Mouse (Mus musculus): ENCODE data around the gene Spdye4a. TPM values are rescaled to one million over a fixed set of nuclear protein-coding genes. Genes with fewer than 3 reads are reported as not detected.

The Spdye4a gene
- total RNA-seq (2023), result not detected

DNA sequence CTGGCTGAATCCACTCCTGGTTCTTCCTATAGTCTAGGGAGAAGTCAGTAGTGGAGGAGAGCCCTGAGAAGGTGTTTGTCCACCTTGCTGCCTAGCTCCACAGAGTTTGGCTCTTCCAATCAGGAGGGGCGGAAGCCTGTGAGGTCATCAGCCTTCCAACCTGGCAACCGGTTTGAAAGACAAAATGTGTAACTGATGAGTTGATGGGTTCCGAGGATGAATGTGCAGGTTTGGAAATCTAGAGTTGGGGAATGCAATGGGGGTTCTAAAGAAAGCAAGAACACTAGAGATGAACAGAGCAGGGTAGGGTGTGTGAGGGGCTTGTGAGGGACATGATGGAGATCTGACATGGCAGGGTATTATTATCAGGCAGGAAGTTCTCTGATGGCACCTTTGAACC, at the start of gene Spdye4a:
Gene Spdye4a, minus strand, starts transcription at position 101 of the 400 bp plus-strand sequence.

DNA sequence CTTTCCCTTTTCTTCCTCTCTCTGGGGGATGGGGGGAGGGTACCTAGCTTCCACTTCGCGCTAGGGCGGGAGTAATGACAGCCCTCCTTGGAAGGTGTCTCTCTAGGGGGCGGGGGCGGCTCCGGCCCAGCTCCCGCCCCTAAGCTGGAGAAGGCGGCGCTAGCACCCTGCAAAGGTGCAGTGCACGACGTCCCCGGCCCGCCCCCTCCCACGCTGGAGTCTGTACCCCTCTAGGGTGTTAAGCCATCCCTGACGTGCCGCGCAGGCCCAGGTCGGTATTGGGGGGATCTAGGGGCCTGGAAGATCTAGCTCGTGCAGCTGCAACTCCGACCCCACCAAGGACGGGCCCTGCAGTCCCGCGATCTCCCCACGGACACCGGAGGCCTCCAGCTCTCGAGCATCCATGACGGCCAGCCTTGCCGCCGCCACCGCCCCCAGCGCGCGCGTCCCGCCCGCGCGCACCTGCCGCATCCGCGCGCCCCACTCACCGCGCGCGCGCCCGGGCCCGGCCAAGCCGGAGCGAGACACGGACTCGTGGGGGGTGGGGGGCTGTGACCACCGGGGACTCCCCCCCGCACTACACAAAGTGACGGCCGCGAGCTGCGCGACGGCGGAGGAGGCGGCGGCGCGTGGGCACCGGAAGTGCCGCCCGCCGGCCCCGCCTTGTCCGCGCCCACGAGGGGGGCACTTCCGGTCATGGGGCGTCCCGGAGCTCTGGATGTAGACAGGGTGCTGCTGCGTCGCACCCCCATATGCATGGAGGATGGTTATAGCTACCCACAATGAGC, 42.9 kb upstream of the Spdye4a start, which contains the start of gene Zfp316:
Gene Zfp316, minus strand, starts transcription at position 660 of the 788 bp plus-strand sequence.

DNA sequence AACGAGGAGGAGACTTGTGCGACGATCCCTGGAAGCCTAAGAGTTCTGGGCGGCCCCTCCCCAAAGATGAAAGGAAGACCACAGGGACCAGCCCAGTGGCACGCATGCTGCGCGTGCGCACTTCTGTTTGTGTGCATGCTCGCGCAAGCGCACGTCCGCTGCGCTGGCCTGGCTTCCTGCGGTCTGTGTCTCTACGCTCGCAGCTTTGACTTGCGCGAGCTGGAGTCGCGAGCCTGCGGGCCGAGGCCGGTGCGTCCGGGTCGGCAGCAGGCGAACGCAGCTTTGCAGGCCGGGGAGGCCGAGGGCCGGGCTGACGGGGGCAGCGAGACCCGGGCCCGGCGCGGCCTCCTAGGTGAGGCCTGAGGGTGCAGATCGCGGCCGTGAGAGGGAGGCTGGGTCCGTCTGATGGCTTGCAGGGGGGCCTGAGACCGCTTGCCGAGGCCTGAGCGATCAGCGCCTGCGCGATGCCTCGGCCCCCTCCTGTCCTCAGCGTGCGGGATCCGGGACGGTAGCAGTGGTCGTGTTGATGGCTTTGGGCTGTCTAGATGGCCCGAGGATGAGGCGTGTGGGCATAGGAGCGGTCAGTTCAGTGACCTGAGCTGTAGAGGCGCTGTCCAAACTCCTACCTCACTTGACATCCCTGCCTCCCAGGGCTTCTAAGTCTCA, 8.5 kb upstream of the Spdye4a start, which contains the start of gene Zfp12:
Gene Zfp12, plus strand, starts transcription at position 136 of the 666 bp plus-strand sequence.

DNA sequence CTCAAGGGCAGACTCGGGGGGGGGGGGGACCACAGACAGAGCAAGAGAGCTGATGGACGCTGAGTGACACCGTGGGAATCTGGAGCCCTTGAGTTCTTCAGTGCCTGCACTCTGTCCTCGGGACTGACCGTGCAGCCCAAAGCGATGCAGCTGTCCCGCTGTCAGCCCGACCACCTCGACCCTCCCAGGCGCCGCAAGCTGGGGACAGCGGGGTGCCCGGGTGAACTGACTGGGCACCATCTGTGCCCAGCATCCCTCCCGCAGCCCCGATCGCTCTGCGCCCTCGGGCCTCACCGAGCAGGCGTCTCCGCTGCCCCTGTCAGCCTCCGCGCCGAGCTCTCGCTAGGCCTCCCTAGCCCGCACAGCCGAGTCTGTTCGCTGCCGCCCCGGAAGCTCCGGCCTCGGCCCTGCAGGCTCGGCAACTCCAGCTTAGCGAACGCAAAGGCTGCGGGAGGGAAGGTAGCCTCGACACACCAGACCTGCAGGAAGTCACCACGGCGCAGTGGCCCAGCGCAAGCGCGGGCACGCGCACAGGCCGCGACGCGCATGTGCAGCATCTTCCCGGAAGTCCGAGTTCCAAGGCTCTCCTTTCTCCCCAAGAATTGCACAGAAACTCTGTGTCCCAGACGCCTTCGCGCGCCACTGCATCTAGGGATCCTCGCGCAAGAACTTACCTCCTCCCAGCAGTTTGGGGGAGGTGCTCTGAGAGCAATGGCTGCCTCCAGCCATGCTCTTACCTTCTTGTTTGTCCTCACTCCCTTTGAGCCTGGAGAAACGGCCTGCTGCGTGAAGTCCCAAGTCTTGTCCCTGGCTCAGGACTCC, 46.2 kb downstream of the Spdye4a start, which contains the start of the genes Rbak and Spdye4b:
Gene Rbak, minus strand, starts transcription at position 521 of the 822 bp plus-strand sequence.
Gene Spdye4b, plus strand, starts transcription at position 763 of the 822 bp plus-strand sequence.

Other genes starting within 250 kb of the Spdye4a start
- 100 to 1,000 TPM; 128 to 129 TPM for gene Rnf216, start 113.9 kb downstream of the Spdye4a start, total RNA-seq (2023)
- under 1 TPM; 0.24 to 0.55 TPM for gene Olfr718-ps1, start 79.3 kb downstream of the Spdye4a start, total RNA-seq (2023)
- 10 to 100 TPM; 15.0 to 15.4 TPM for gene Rbak, start 46.1 kb downstream of the Spdye4a start, total RNA-seq (2023)
- gene Spdye4b, start 45.9 kb downstream of the Spdye4a start, total RNA-seq (2023), result not detected
- gene Zfp12, start 8.3 kb upstream of the Spdye4a start, total RNA-seq (2023), result 10 to 100 TPM; 24.9 to 29.3 TPM
- gene Zfp316, start 43.1 kb upstream of the Spdye4a start, total RNA-seq (2023), result 1 to 10 TPM; 5.6 to 8.8 TPM
- gene Zfp853, start 66.7 kb upstream of the Spdye4a start, total RNA-seq (2023), result 1 to 10 TPM; 1.1 to 1.2 TPM
- 10 to 100 TPM; 33.8 to 40.0 TPM for gene E130309D02Rik, start 88.5 kb upstream of the Spdye4a start, total RNA-seq (2023)
- 10 to 100 TPM; 60.1 to 68.7 TPM for gene Zdhhc4, start 102.4 kb upstream of the Spdye4a start, total RNA-seq (2023)
- not detected for gene Grid2ip, start 130.4 kb upstream of the Spdye4a start, total RNA-seq (2023)
- gene Kdelr2, start 176.9 kb upstream of the Spdye4a start, total RNA-seq (2023), result 10 to 100 TPM; 35.9 to 39.9 TPM
- gene Daglb, start 237.7 kb upstream of the Spdye4a start, total RNA-seq (2023), result 10 to 100 TPM; 15.8 to 17.3 TPM

Measured in B cell, adult 67 days (primary cell).